Mouse (Mus musculus) embryonic facial prominence, embryonic 12.5 days (tissue): Measurements from ENCODE around the gene Arhgef10l. TPM values are rescaled to one million over a fixed set of nuclear protein-coding genes. Genes with fewer than 3 reads are reported as not detected.

Experiments
- ATAC-seq: fragments of 200-750 bp; cut with Nextera tagmentation; 2 replicates; pipeline ENCODE4 v1.8.0; 2017; ENCODE audit not compliant: insufficient number of reproducible peaks, insufficient read depth, low FRiP score, low TSS enrichment
- H3K27ac ChIP-seq: fragments of 300-500 bp; sonication (generic); 2 replicates; pipeline ENCODE4 v1.5.1; 2016; ENCODE audit warnings: mild to moderate bottlenecking
- H3K27me3 ChIP-seq: fragments of 300-500 bp; sonication (generic); 2 replicates; pipeline ENCODE4 v1.6.1; 2016; ENCODE audit warnings: mild to moderate bottlenecking, moderate library complexity
- H3K36me3 ChIP-seq: fragments of 300-500 bp; sonication (generic); 2 replicates; pipeline ENCODE4 v1.6.1; 2016; ENCODE audit warnings: mild to moderate bottlenecking
- H3K4me1 ChIP-seq: fragments of 300-500 bp; sonication (generic); 2 replicates; pipeline ENCODE4 v1.6.1; 2016
- H3K4me2 ChIP-seq: fragments of 300-500 bp; sonication (generic); replicated peaks from 2 replicates; pipeline ENCODE4 v1.6.1; 2016; ENCODE audit warnings: mild to moderate bottlenecking, moderate library complexity
- H3K4me3 ChIP-seq: fragments of 300-500 bp; sonication (generic); 2 replicates; pipeline ENCODE4 v1.5.1; 2016; ENCODE audit warnings: mild to moderate bottlenecking
- H3K9ac ChIP-seq: fragments of 300-500 bp; sonication (generic); 2 replicates; pipeline ENCODE4 v1.6.1; 2016; ENCODE audit warnings: mild to moderate bottlenecking, moderate library complexity
- H3K9me3 ChIP-seq: fragments of 300-500 bp; sonication (generic); 2 replicates; pipeline ENCODE4 v1.6.1; 2016; ENCODE audit warnings: mild to moderate bottlenecking, moderate library complexity
- WGBS: fragments of 180-500 bp; shearing (Covaris S2); methylation state at CpG from one replicate; pipeline ENCODE4 v1.1.7; 2016; 5-methylcytosine and 5-hydroxymethylcytosine counted together
- polyA plus RNA-seq: library from polyadenylated mRNA; unstranded; fragments of >200 nt; fragmentation: Nextera tagmentation; extraction: Ambion mirVana; gene quantifications from 2 replicates; pipeline ENCODE4 v1.2.1, GENCODE M21; 2016

Arhgef10l gene
- polyA plus RNA-seq, 1 experiment from 2014 or later, result 17.4 TPM

DNA sequence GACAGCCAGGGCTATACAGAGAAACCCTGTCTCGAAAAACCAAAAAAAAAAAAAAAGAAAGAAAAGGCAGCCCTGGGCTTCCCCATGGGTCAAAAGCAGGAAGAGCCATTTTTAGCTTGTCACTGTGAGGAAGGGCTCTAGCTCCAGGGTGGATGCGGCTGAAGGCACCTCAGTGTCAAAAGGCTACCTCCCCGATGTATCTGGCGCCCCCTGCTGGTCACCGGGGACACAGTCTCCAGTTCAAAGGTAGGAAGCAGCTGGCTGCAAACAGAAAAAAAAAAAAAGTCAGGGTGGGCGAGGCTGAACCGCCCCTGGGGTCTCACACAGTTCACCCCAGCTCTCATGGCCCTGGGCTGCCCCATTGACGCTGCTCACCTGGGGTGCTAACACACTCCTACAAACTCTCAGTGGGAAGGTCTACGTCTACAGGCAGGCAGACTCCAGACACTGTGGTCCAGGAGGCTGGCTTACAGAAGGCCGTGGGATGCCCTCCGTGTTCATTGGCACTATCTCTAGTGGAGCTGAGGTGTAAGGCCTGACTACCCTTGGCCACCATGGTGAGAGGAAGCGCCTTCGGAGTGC, 8.6 kb upstream of the Arhgef10l start:
- H3K4me1 ChIP-seq, result no peaks in the 10 kb centered on the region
- H3K9ac ChIP-seq, result no peak overlapping the region
- H3K4me3 ChIP-seq, result no peak overlapping the region
- no peaks in the 10 kb centered on the region for H3K27me3 ChIP-seq
- no peak for ATAC-seq
- no peak overlapping the region for H3K27ac ChIP-seq
- no peak overlapping the region for H3K4me2 ChIP-seq
- H3K36me3 ChIP-seq, result no peaks in the 10 kb centered on the region
- no peaks in the 10 kb centered on the region for H3K9me3 ChIP-seq
- WGBS, result 33% methylated on average over 12 of the region's 13 CpGs

DNA sequence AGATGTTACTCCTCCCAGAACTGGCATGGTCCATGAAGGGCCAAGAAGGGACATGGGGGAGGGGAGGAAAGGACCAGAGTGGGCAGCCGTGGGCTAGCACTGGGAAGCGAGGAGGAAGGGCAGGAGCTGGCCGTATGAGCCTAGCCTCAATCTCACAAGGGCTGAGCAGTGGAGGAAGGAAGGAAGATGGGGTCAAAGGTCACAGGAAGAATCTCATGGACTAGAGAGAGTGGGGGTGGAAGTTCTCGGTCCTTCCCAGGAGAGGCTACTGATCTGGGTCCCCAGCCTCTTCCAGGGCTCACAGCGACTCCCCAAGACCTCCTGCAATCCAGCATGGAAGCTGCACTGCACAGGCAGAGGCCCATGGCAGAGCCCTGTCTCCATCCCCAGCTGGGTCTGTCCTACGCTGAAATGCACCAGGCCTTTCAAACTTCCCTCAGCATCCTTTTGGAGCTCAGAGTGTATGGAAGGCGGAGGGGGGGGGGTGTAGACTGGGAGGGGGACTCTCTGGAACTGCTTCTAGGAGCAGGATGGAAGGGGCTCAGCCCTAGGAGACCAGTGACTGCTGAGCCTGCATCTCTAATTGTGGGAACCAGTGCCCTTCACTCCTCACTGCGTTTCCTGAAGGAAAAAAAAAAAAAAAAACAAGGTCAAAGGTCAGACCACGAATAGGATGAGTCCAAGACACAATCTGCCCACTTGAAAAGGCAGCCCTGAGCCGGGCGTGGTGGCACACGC, 7.9 kb upstream of the Arhgef10l start:
- no peak overlapping the region for H3K27ac ChIP-seq
- H3K4me2 ChIP-seq, result no peak overlapping the region
- no peaks in the 10 kb centered on the region for H3K4me1 ChIP-seq
- no peak overlapping the region for H3K9ac ChIP-seq
- no peaks in the 10 kb centered on the region for H3K36me3 ChIP-seq
- H3K27me3 ChIP-seq, result no peaks in the 10 kb centered on the region
- no peaks in the 10 kb centered on the region for H3K9me3 ChIP-seq
- WGBS, result 49% methylated on average over 12 of the region's 12 CpGs
- H3K4me3 ChIP-seq, result no peak overlapping the region
- peak; percentile 43; the same call in 1 of the 2 replicates for ATAC-seq

GRCm38 (mm10) chr4:140667802-140668201, 2.0 kb upstream of the Arhgef10l start:
- peaks cover 5% of the 10 kb centered on the region for H3K4me1 ChIP-seq
- WGBS, result 87% methylated on average over 8 of the region's 8 CpGs
- no peak overlapping the region for H3K9ac ChIP-seq
- ATAC-seq, result no peak
- no peak overlapping the region for H3K4me3 ChIP-seq
- no peak overlapping the region for H3K4me2 ChIP-seq
- H3K27me3 ChIP-seq, result no peaks in the 10 kb centered on the region
- no peaks in the 10 kb centered on the region for H3K9me3 ChIP-seq
- no peaks in the 10 kb centered on the region for H3K36me3 ChIP-seq
- no peak overlapping the region for H3K27ac ChIP-seq

GRCm38 (mm10) chr4:140665053-140665452, 759 bp downstream of the Arhgef10l start:
- no peak for ATAC-seq
- 75% methylated on average over 7 of the region's 7 CpGs for WGBS

DNA sequence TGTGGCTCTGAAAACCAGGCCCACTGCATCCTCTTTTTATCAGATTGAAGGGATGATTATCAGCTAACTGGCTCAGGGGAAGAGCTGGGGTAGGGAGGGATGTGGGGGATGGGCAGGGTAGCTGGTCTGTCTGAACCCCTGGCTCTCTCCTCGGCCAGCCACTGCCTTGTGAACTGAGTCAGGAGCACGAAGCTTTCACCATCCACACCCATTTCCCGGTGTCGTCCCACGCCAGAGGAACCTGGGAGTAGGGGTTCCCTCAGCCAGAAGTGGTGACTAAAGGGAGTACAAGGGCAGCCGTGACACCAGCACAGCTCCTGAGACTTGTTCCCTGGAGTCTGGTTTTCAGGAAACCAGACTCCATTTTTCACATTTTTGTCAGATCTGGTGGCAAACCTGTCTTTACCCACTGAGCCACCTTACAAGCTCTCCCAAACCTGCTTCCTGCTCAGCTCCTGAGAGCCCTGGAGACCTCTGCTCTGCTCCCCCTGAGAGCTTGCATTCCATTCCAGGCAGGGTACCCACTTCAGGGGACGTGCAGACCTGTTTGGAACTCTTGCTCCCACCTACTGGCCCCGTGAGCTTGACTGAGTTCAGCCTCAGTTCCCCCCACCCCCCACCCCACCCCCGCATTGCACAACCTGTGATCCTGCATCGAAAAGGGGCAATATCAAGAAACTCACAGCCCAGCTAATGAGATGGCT, 2.8 kb downstream of the Arhgef10l start:
- H3K27me3 ChIP-seq, result no peaks in the 10 kb centered on the region
- H3K4me2 ChIP-seq, result no peak overlapping the region
- H3K4me3 ChIP-seq, result no peak overlapping the region
- H3K36me3 ChIP-seq, result no peaks in the 10 kb centered on the region
- ATAC-seq, result no peak
- no peaks in the 10 kb centered on the region for H3K9me3 ChIP-seq
- peaks cover 16% of the 10 kb centered on the region for H3K4me1 ChIP-seq
- H3K9ac ChIP-seq, result no peak overlapping the region
- 32% methylated on average over 10 of the region's 10 CpGs for WGBS
- no peak overlapping the region for H3K27ac ChIP-seq

More at GRCm38 (mm10) chr4:140665053-140665452, 759 bp downstream of the Arhgef10l start:
- Histone ChIP-seq H3K9me3 (no peaks in the 10 kb centered on the region), H3K36me3 (no peaks in the 10 kb centered on the region), H3K4me2 (no peak overlapping the region), H3K27ac (no peak overlapping the region), H3K4me1 (peaks cover 10% of the 10 kb centered on the region), H3K9ac (no peak overlapping the region), H3K4me3 (no peak overlapping the region), H3K27me3 (no peaks in the 10 kb centered on the region)

- no peak overlapping the region for H3K4me3 ChIP-seq
Observed at GRCm38 (mm10) chr4:140662453-140662852, 3.4 kb downstream of the Arhgef10l start.

GRCm38 (mm10) chr4:140661406-140662022, 4.3 kb downstream of the Arhgef10l start:
- no peak overlapping the region for H3K9ac ChIP-seq
- H3K4me3 ChIP-seq, result no peak overlapping the region
- H3K9me3 ChIP-seq, result no peaks in the 10 kb centered on the region
- H3K36me3 ChIP-seq, result no peaks in the 10 kb centered on the region
- 74% methylated on average over 18 of the region's 18 CpGs for WGBS
- H3K27ac ChIP-seq, result no peak overlapping the region
- H3K4me1 ChIP-seq, result peaks cover 30% of the 10 kb centered on the region
- ATAC-seq, result no peak
- H3K27me3 ChIP-seq, result no peaks in the 10 kb centered on the region
- H3K4me2 ChIP-seq, result no peak overlapping the region

More at GRCm38 (mm10) chr4:140662453-140662852, 3.4 kb downstream of the Arhgef10l start:
- no peak overlapping the region for H3K4me2 ChIP-seq
- no peaks in the 10 kb centered on the region for H3K9me3 ChIP-seq
- no peaks in the 10 kb centered on the region for H3K36me3 ChIP-seq
- 30% methylated on average over 7 of the region's 7 CpGs for WGBS
- no peak overlapping the region for H3K27ac ChIP-seq
- H3K4me1 ChIP-seq, result peaks cover 22% of the 10 kb centered on the region
- 0 out of 2 replicates have a peak overlapping the region, but pooled peaks have one; percentile 4 for H3K9ac ChIP-seq
- no peaks in the 10 kb centered on the region for H3K27me3 ChIP-seq
- ATAC-seq, result no peak

DNA sequence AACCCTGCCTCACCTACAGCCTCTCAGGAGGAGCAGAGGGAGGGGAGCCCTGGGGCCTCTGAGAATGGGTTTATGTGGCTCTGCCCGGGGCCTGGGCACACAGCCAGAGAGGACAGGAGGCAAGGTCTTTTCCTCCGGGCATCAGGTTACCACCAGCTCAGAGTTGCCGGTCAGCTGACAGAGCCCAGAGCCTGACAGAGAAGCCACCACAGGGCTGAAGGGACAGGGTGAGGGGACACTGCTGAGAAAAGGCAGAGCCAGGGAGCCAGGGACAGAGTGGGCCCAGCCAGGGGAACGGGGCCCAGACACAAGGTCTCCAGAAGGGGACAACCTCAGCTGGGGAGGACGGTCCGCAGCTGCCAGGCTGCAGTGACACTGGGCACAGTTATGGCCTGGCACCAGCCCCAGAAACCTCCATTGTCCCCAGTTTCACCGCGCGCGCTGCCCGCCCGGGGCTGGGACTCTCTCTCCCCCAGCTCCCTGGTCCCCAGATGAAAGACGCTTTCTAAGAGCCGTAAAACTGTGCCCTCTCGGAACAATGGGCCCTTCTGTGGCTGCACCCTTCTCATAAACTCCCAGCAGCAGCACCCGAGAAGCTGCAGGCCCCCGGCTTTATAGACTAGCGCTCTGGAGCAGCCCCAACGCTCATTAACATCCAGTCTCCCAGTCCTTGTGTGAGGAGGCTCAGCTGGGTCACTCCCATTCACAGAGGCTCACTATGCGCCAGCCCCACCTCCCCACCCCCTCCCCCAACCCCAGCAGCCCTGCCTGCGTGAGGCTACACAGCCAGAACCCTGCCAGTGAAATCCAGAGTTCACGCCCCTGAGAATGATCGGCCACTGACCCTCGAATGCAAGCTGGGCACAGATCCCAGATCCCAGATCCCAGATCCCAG, 7.9 kb downstream of the Arhgef10l start:
- no peaks in the 10 kb centered on the region for H3K27me3 ChIP-seq
- 6% methylated on average over 24 of the region's 24 CpGs for WGBS
- peaks cover 40% of the 10 kb centered on the region for H3K4me1 ChIP-seq
- ATAC-seq, result peak; percentile 70
- H3K36me3 ChIP-seq, result no peaks in the 10 kb centered on the region
- peak overlapping the region; percentile 40 for H3K4me2 ChIP-seq
- H3K9ac ChIP-seq, result peak overlapping the region; percentile 33
- no peaks in the 10 kb centered on the region for H3K9me3 ChIP-seq
- H3K4me3 ChIP-seq, result no peak overlapping the region
- H3K27ac ChIP-seq, result peak overlapping the region; percentile 86

DNA sequence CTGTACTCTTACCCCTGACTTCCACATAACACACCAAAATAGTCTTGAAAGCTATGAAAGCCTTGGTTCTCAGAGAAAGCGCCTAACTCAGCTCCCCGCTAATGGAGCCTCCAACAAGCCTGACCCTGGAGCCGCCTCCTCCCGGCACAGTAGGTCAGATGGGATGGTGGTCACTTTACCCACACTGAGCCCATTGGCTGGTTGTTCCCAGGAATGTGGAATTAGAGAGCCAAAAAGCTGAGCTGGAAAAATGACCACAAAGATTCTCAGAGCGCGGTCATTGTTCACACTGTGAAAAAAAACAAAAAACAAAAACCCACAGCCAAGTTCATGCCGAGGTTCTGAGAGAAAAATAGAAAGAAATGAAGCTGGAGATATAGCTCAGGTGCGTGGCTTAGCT, 9.3 kb downstream of the Arhgef10l start:
- Histone ChIP-seq H3K36me3 (no peaks in the 10 kb centered on the region), H3K4me1 (peaks cover 34% of the 10 kb centered on the region), H3K27ac (0 out of 2 replicates have a peak overlapping the region, but pooled peaks have one; percentile 31), H3K4me3 (no peak overlapping the region), H3K27me3 (no peaks in the 10 kb centered on the region), H3K9ac (no peak overlapping the region), H3K4me2 (no peak overlapping the region), H3K9me3 (no peaks in the 10 kb centered on the region)
- 68% methylated on average over 8 of the region's 8 CpGs for WGBS
- no peak for ATAC-seq

- H3K4me1 ChIP-seq, result peaks cover 34% of the 10 kb centered on the region
- ATAC-seq, result no peak
- H3K27me3 ChIP-seq, result no peaks in the 10 kb centered on the region
- 73% methylated on average over 8 of the region's 8 CpGs for WGBS
- no peaks in the 10 kb centered on the region for H3K36me3 ChIP-seq
- H3K9me3 ChIP-seq, result no peaks in the 10 kb centered on the region
- no peak overlapping the region for H3K4me2 ChIP-seq
- no peak overlapping the region for H3K4me3 ChIP-seq
- no peak overlapping the region for H3K27ac ChIP-seq
- no peak overlapping the region for H3K9ac ChIP-seq
Observed at GRCm38 (mm10) chr4:140654798-140655197, 11.0 kb downstream of the Arhgef10l start.
